Mouse (Mus musculus) forebrain, embryonic 16.5 days (tissue): ENCODE data around the gene Fbxl12. TPM values are rescaled to one million over a fixed set of nuclear protein-coding genes. Genes with fewer than 3 reads are reported as not detected.

ENCODE experiments used
- ATAC-seq: fragments of 200-750 bp; cut with Nextera tagmentation; 2 replicates; pipeline ENCODE4 v1.8.0; 2017; ENCODE audit warnings: mild to moderate bottlenecking, moderate library complexity
- H3K27ac ChIP-seq: fragments of 300-500 bp; sonication (generic); 2 replicates; pipeline ENCODE4 v1.5.1; 2014; ENCODE audit warnings: low read length, control low read depth
- H3K27me3 ChIP-seq: fragments of 300-500 bp; sonication (generic); replicated peaks from 2 replicates; pipeline ENCODE4 v1.6.1; 2014; ENCODE audit warnings: low read length; ENCODE audit not compliant: control insufficient read depth, insufficient read depth
- H3K36me3 ChIP-seq: fragments of 300-500 bp; sonication (generic); 2 replicates; pipeline ENCODE4 v1.6.1; 2014; ENCODE audit not compliant: control insufficient read depth, insufficient read depth
- H3K4me1 ChIP-seq: fragments of 300-500 bp; sonication (generic); replicated peaks from 2 replicates; pipeline ENCODE4 v1.6.1; 2014; ENCODE audit warnings: low read length; ENCODE audit not compliant: control insufficient read depth, insufficient read depth
- H3K4me2 ChIP-seq: fragments of 300-500 bp; sonication (generic); 2 replicates; pipeline ENCODE4 v1.6.1; 2014; ENCODE audit warnings: mild to moderate bottlenecking, low read length, control low read depth
- H3K4me3 ChIP-seq: fragments of 300-500 bp; sonication (generic); replicated peaks from 2 replicates; pipeline ENCODE4 v1.5.1; 2014; ENCODE audit warnings: mild to moderate bottlenecking, low read length, control low read depth
- H3K9ac ChIP-seq: fragments of 300-500 bp; sonication (generic); replicated peaks from 2 replicates; pipeline ENCODE4 v1.6.1; 2014; ENCODE audit warnings: low read depth, low read length, control low read depth
- H3K9me3 ChIP-seq: fragments of 300-500 bp; sonication (generic); 2 replicates; pipeline ENCODE4 v1.6.1; 2016; ENCODE audit warnings: low read length; ENCODE audit not compliant: control insufficient read depth
- WGBS: fragments of 180-500 bp; shearing (Covaris S2); extraction: QIAGEN DNeasy Blood & Tissue Kit; methylation state at CpG from one replicate; pipeline ENCODE4 v1.1.7; 2014; 5-methylcytosine and 5-hydroxymethylcytosine counted together
- polyA plus RNA-seq: library from polyadenylated mRNA; unstranded; fragments of >200 nt; fragmentation: Nextera tagmentation; extraction: Ambion mirVana; gene quantifications from 2 replicates; pipeline ENCODE4 v1.2.1, GENCODE M21; 2015

The Fbxl12 gene
- polyA plus RNA-seq, 1 experiment from 2014 or later = 15.0 TPM

- 84% methylated on average over 5 of the region's 5 CpGs for WGBS
- no peaks in the 10 kb centered on the region for H3K27me3 ChIP-seq
- H3K4me3 ChIP-seq = no peak overlapping the region
- peaks cover 5% of the 10 kb centered on the region; the same call in 1 of the 2 replicates for H3K4me1 ChIP-seq
- no peak for ATAC-seq
- H3K9ac ChIP-seq = no peak overlapping the region
- no peak overlapping the region for H3K4me2 ChIP-seq
- no peak overlapping the region for H3K27ac ChIP-seq
- H3K36me3 ChIP-seq = peaks cover 2% of the 10 kb centered on the region; the same call in 1 of the 2 replicates
- H3K9me3 ChIP-seq = 0 out of 2 replicates have a peak, but pooled peaks cover 3% of the 10 kb centered on the region
These were observed 32.6 kb downstream of the Fbxl12 start for GRCm38 (mm10) chr9:20611976-20612375.

DNA sequence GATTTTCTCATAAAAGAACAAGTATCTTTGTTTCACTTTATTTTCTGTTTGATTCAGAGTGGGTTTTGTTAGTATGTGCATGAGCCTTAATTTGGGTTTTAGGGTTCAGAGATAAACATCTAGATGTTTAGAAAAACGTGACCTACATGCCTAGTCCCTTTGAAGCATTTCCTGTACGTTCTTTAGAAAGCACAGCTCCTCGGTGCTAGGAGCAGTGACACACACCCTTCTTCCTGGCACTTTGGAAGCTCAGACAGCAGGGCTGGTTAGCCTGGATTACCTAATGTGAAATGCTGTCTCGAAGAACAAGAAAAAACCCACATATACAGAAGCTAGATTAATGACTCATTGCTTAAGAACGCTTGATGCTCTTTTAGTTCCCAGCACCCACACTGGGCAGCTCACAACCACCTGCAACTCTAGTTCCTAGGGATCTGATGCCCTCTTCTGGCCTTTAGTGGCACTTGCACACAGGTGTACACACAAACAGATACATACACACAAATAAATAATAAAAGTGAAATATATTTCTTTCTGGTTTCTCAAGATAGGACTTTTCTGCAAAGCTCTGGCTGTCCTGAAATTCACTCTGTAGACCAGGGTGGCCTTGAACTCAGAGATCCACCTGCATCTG, 34.6 kb downstream of the Fbxl12 start:
- Histone ChIP-seq H3K27ac (no peak overlapping the region), H3K4me1 (peaks cover 12% of the 10 kb centered on the region), H3K27me3 (no peaks in the 10 kb centered on the region), H3K4me3 (no peak overlapping the region), H3K9ac (no peak overlapping the region), H3K9me3 (0 out of 2 replicates have a peak, but pooled peaks cover 3% of the 10 kb centered on the region), H3K4me2 (no peak overlapping the region), H3K36me3 (peaks cover 2% of the 10 kb centered on the region; the same call in 1 of the 2 replicates)
- ATAC-seq = no peak
- WGBS = 90% methylated on average over 5 of the region's 5 CpGs

GRCm38 (mm10) chr9:20607100-20607974, 37.2 kb downstream of the Fbxl12 start:
- ATAC-seq = peak; percentile 90
- Histone ChIP-seq H3K36me3 (peaks cover 2% of the 10 kb centered on the region; the same call in 1 of the 2 replicates), H3K4me2 (peak overlapping the region; percentile 51), H3K9me3 (0 out of 2 replicates have a peak, but pooled peaks cover 3% of the 10 kb centered on the region), H3K4me1 (peaks cover 12% of the 10 kb centered on the region), H3K27ac (peak overlapping the region; percentile 98), H3K27me3 (no peaks in the 10 kb centered on the region), H3K4me3 (peak overlapping the region; percentile 82), H3K9ac (peak overlapping the region; percentile 89)
- under 1% methylated on average over 57 of the region's 57 CpGs for WGBS

GRCm38 (mm10) chr9:20606269-20606668, 38.3 kb downstream of the Fbxl12 start:
- Histone ChIP-seq H3K4me2 (peak overlapping the region; percentile 51), H3K27me3 (no peaks in the 10 kb centered on the region), H3K36me3 (peaks cover 2% of the 10 kb centered on the region; the same call in 1 of the 2 replicates), H3K9ac (no peak overlapping the region; the same call in 1 of the 2 replicates), H3K4me3 (no peak overlapping the region; the same call in 1 of the 2 replicates), H3K9me3 (0 out of 2 replicates have a peak, but pooled peaks cover 3% of the 10 kb centered on the region), H3K27ac (no peak overlapping the region; the same call in 1 of the 2 replicates), H3K4me1 (peaks cover 12% of the 10 kb centered on the region)
- no peak for ATAC-seq
- WGBS = 97% methylated on average over 1 of the region's 1 CpGs

DNA sequence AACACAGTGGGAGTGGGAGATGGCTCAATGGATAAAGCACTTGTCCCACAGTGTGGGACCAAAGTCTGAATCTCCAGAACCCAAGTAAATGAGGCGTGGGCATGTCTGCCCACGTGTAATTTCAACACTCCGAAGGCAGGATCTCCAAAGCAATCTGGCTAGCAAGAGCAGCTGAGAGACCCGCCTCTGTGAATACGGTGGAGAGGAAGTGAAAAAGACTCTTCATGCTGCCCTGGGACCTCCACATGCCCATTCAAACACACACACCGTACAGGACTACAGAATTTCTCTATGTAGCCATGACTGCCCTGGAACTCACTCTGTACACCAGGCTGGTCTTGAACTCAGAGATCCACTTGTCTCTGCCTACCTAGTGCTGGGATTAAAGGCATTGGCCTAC, 43.3 kb downstream of the Fbxl12 start:
- H3K4me1 ChIP-seq = peaks cover 2% of the 10 kb centered on the region
- H3K36me3 ChIP-seq = peaks cover 4% of the 10 kb centered on the region
- ATAC-seq = no peak
- H3K9ac ChIP-seq = no peak overlapping the region
- no peak overlapping the region for H3K4me2 ChIP-seq
- no peak overlapping the region for H3K27ac ChIP-seq
- H3K9me3 ChIP-seq = no peaks in the 10 kb centered on the region
- H3K4me3 ChIP-seq = no peak overlapping the region
- 86% methylated on average over 6 of the region's 6 CpGs for WGBS
- no peaks in the 10 kb centered on the region for H3K27me3 ChIP-seq

- no peaks in the 10 kb centered on the region for H3K9me3 ChIP-seq
- peak within 1 kb of the TSS; percentile 83 for H3K4me3 ChIP-seq
- H3K36me3 ChIP-seq = no peaks in the 10 kb centered on the region
- H3K4me1 ChIP-seq = peaks cover 9% of the 10 kb centered on the region
- peak within 1 kb of the TSS; percentile 85 for H3K9ac ChIP-seq
- peak within 1 kb of the TSS; percentile 95 for H3K27ac ChIP-seq
- ATAC-seq = peak; percentile 98
- under 1% methylated on average over 30 of the region's 30 CpGs for WGBS
- H3K27me3 ChIP-seq = peaks cover 11% of the 10 kb centered on the region
- H3K4me2 ChIP-seq = peak within 1 kb of the TSS; percentile 74
These were observed 63.4 kb downstream of the Fbxl12 start, which contains the start of gene Zfp846 for GRCm38 (mm10) chr9:20581175-20581634. TSS of gene Zfp846 (plus strand) at chr9:20581291.

GRCm38 (mm10) chr9:20576591-20576990, 68.0 kb downstream of the Fbxl12 start:
- H3K36me3 ChIP-seq = no peaks in the 10 kb centered on the region
- H3K4me1 ChIP-seq = no peaks in the 10 kb centered on the region
- H3K27me3 ChIP-seq = peaks cover 14% of the 10 kb centered on the region
- H3K9me3 ChIP-seq = no peaks in the 10 kb centered on the region
- WGBS = 86% methylated on average over 2 of the region's 2 CpGs
- no peak overlapping the region for H3K4me3 ChIP-seq
- no peak overlapping the region for H3K9ac ChIP-seq
- H3K4me2 ChIP-seq = no peak overlapping the region
- H3K27ac ChIP-seq = no peak overlapping the region
- no peak for ATAC-seq

GRCm38 (mm10) chr9:20571060-20571459, 73.5 kb downstream of the Fbxl12 start:
- Histone ChIP-seq H3K27me3 (0 out of 2 replicates have a peak, but pooled peaks cover 3% of the 10 kb centered on the region), H3K4me2 (no peak overlapping the region), H3K9ac (no peak overlapping the region), H3K4me3 (no peak overlapping the region), H3K9me3 (no peaks in the 10 kb centered on the region), H3K36me3 (no peaks in the 10 kb centered on the region), H3K27ac (no peak overlapping the region), H3K4me1 (no peaks in the 10 kb centered on the region)
- no peak for ATAC-seq
